10 mouse cellular contexts compared by ENCODE assay signal in genomic region chr4:155652283-155653085, GRCm38 (mm10). TPM values are rescaled to one million over a fixed set of nuclear protein-coding genes. Genes with fewer than 3 reads are reported as not detected.
A peak's percentile ranks its signal among the peaks of the same experiment; 100 is the strongest.
DNase-seq lines count a peak whose midpoint lies in the region; ATAC-seq lines count a peak whose summit lies in the region.
"Had no signal": no experiment of that assay in that cellular context is flagged by ENCODE, and none has a peak within 500 bp of the region (broad histone marks: within the 10 kb centered on the region; RNA-seq: fewer than 3 reads in every experiment).

No protein-coding gene starts in this region.

- intact Hi-C loops in heart, postnatal 36 days (cut with DNase I): no loop called here

- ATAC-seq in heart, embryonic 13.5 days (ENCODE audit: extremely low read depth, insufficient number of reproducible peaks, low FRiP score, low TSS enrichment): no peak
- no peak for ATAC-seq in hindbrain, embryonic 12.5 days (ENCODE audit: low FRiP score)
- no peak for ATAC-seq in midbrain, embryonic 13.5 days

- H3K9ac ChIP-seq in heart, embryonic 13.5 days: peak overlapping the region; percentile 81
- H3K9ac ChIP-seq in hindbrain, embryonic 12.5 days: peak overlapping the region; percentile 67
- peak overlapping the region; percentile 51 for H3K9ac ChIP-seq in midbrain, embryonic 13.5 days (replicated peaks)

- H3K27me3 ChIP-seq in heart, embryonic 13.5 days (replicated peaks): peaks cover 50% of the 10 kb centered on the region
- H3K27me3 ChIP-seq in hindbrain, embryonic 12.5 days: peaks cover 71% of the 10 kb centered on the region
- peaks cover 65% of the 10 kb centered on the region for H3K27me3 ChIP-seq in midbrain, embryonic 13.5 days

- H3K4me3 ChIP-seq in heart, embryonic 13.5 days: peak overlapping the region; percentile 58
- H3K4me3 ChIP-seq in hindbrain, embryonic 12.5 days: peak overlapping the region; percentile 34
- H3K4me3 ChIP-seq in midbrain, embryonic 13.5 days (replicated peaks): peak overlapping the region; percentile 32

- H3K4me2 ChIP-seq in heart, embryonic 13.5 days: peak overlapping the region; percentile 80
- peak overlapping the region; percentile 65 for H3K4me2 ChIP-seq in hindbrain, embryonic 12.5 days (replicated peaks)
- peak overlapping the region; percentile 59 for H3K4me2 ChIP-seq in midbrain, embryonic 13.5 days (replicated peaks)

- DNase-seq in heart, postnatal 36 days: no peak
- DNase-seq in cerebellum, adult 18-20 months: peak; percentile 58 to 70
- DNase-seq in left cerebral cortex, adult 11 months (ENCODE audit: low spot score): no peak
- DNase-seq in c-Kit-positive CD71-positive TER-119-positive erythroid progenitor cells, embryonic 14.5 days (ENCODE audit: low spot score): no peak
- no peak for DNase-seq in gastrocnemius, postnatal 25 days
- DNase-seq: thymus, adult 18-20 months had no signal

- peak overlapping the region; percentile 88 for H3K27ac ChIP-seq in heart, embryonic 13.5 days (replicated peaks)
- H3K27ac ChIP-seq in hindbrain, embryonic 12.5 days: no peak overlapping the region
- no peak overlapping the region for H3K27ac ChIP-seq in midbrain, embryonic 13.5 days

- peaks cover 58% of the 10 kb centered on the region for H3K36me3 ChIP-seq in heart, embryonic 13.5 days
- peaks cover 54% of the 10 kb centered on the region for H3K36me3 ChIP-seq in hindbrain, embryonic 12.5 days
- peaks cover 60% of the 10 kb centered on the region for H3K36me3 ChIP-seq in midbrain, embryonic 13.5 days

- H3K4me1 ChIP-seq in heart, embryonic 13.5 days: peaks cover 50% of the 10 kb centered on the region
- H3K4me1 ChIP-seq in hindbrain, embryonic 12.5 days: peaks cover 32% of the 10 kb centered on the region
- H3K4me1 ChIP-seq in midbrain, embryonic 13.5 days (replicated peaks): peaks cover 33% of the 10 kb centered on the region

- 21% methylated on average over 36 of the region's 36 CpGs for WGBS in heart, embryonic 13.5 days
- WGBS in hindbrain, embryonic 12.5 days: 20% methylated on average over 36 of the region's 36 CpGs
- WGBS in midbrain, embryonic 13.5 days: 22% methylated on average over 36 of the region's 36 CpGs

- no peaks in the 10 kb centered on the region for H3K9me3 ChIP-seq in heart, embryonic 13.5 days
- no peaks in the 10 kb centered on the region for H3K9me3 ChIP-seq in hindbrain, embryonic 12.5 days (replicated peaks)
- no peaks in the 10 kb centered on the region for H3K9me3 ChIP-seq in midbrain, embryonic 13.5 days

RNA-seq across cellular contexts. Expression of gene Mmp23, which starts 0.7 kb away (rescaled TPM):
- polyA plus RNA-seq in heart, embryonic 13.5 days (2015; fragmentation: Nextera tagmentation; extraction: Ambion mirVana): 67.1 and 73.0 TPM in 2 replicates
- total RNA-seq in heart, postnatal 36 days (2021): 10 to 100 TPM in 1 of 2 experiments, 1 to 10 TPM in 1; 9.3 to 10.5 TPM
- 3.9 and 5.9 TPM in 2 replicates for polyA plus RNA-seq in hindbrain, embryonic 12.5 days (2016; fragmentation: Nextera tagmentation; extraction: Ambion mirVana)
- 3.6 and 3.8 TPM in 2 replicates for polyA plus RNA-seq in midbrain, embryonic 13.5 days (2015; fragmentation: Nextera tagmentation; extraction: Ambion mirVana)
- 1 to 10 TPM; 3.0 to 5.0 TPM for total RNA-seq in gastrocnemius, postnatal 25 days (2021)

RNA-seq across cellular contexts. Expression of gene Gm10563, which starts 7.3 kb away (rescaled TPM):
- not detected in 2 replicates for polyA plus RNA-seq in heart, embryonic 13.5 days (2015; fragmentation: Nextera tagmentation; extraction: Ambion mirVana)
- not detected for total RNA-seq in heart, postnatal 36 days (2021)
- not detected in 2 replicates for polyA plus RNA-seq in hindbrain, embryonic 12.5 days (2016; fragmentation: Nextera tagmentation; extraction: Ambion mirVana)
- not detected in 2 replicates for polyA plus RNA-seq in midbrain, embryonic 13.5 days (2015; fragmentation: Nextera tagmentation; extraction: Ambion mirVana)
- not detected for total RNA-seq in gastrocnemius, postnatal 25 days (2021)
- total RNA-seq: G1E had no signal
- polyA plus RNA-seq: G1E had no signal

RNA-seq across cellular contexts. Expression of gene Mib2, which starts 16.5 kb away (rescaled TPM):
- 16.5 and 16.9 TPM in 2 replicates for polyA plus RNA-seq in heart, embryonic 13.5 days (2015; fragmentation: Nextera tagmentation; extraction: Ambion mirVana)
- total RNA-seq in heart, postnatal 36 days (2021): 10 to 100 TPM; 25.3 to 29.9 TPM
- polyA plus RNA-seq in hindbrain, embryonic 12.5 days (2016; fragmentation: Nextera tagmentation; extraction: Ambion mirVana): 32.5 and 39.1 TPM in 2 replicates
- polyA plus RNA-seq in midbrain, embryonic 13.5 days (2015; fragmentation: Nextera tagmentation; extraction: Ambion mirVana): 32.6 and 41.9 TPM in 2 replicates
- 10 to 100 TPM; 14.4 to 14.5 TPM for total RNA-seq in gastrocnemius, postnatal 25 days (2021)

RNA-seq across cellular contexts. Expression of gene Cdk11b, which starts 27.8 kb away (rescaled TPM):
- 39.6 and 40.2 TPM in 2 replicates for polyA plus RNA-seq in heart, embryonic 13.5 days (2015; fragmentation: Nextera tagmentation; extraction: Ambion mirVana)
- 10 to 100 TPM; 32.1 to 34.2 TPM for total RNA-seq in heart, postnatal 36 days (2021)
- polyA plus RNA-seq in hindbrain, embryonic 12.5 days (2016; fragmentation: Nextera tagmentation; extraction: Ambion mirVana): 85.3 and 86.8 TPM in 2 replicates
- polyA plus RNA-seq in midbrain, embryonic 13.5 days (2015; fragmentation: Nextera tagmentation; extraction: Ambion mirVana): 65.1 and 66.8 TPM in 2 replicates
- 10 to 100 TPM; 25.9 to 26.1 TPM for total RNA-seq in gastrocnemius, postnatal 25 days (2021)

RNA-seq across cellular contexts. Expression of gene Fndc10, which starts 41.7 kb away (rescaled TPM):
- 1.1 and 1.4 TPM in 2 replicates for polyA plus RNA-seq in heart, embryonic 13.5 days (2015; fragmentation: Nextera tagmentation; extraction: Ambion mirVana)
- total RNA-seq in heart, postnatal 36 days (2021): 1 to 10 TPM; 1.2 to 1.6 TPM
- 10.4 and 10.9 TPM in 2 replicates for polyA plus RNA-seq in hindbrain, embryonic 12.5 days (2016; fragmentation: Nextera tagmentation; extraction: Ambion mirVana)
- 5.0 and 6.4 TPM in 2 replicates for polyA plus RNA-seq in midbrain, embryonic 13.5 days (2015; fragmentation: Nextera tagmentation; extraction: Ambion mirVana)
- 1 to 10 TPM; 1.5 to 1.7 TPM for total RNA-seq in gastrocnemius, postnatal 25 days (2021)
- polyA plus RNA-seq: G1E had no signal

Comparison
In these comparisons a context has a peak if more than half of its experiments do, and no peak if none do; other contexts are left out.
1. DNase-seq: peak in cerebellum, adult 18-20 months (2 of 2); none in heart, postnatal 36 days (0 of 2), left cerebral cortex, adult 11 months (single experiment), c-Kit-positive CD71-positive TER-119-positive erythroid progenitor cells, embryonic 14.5 days (single experiment) and gastrocnemius, postnatal 25 days (single experiment).
2. Peak in every context shown above with its lines, with median percentiles within 50 percentile points of each other: H3K4me2 ChIP-seq, H3K4me3 ChIP-seq and H3K9ac ChIP-seq.